Comparison of ENCODE assay signal across 9 mouse cellular contexts in the genomic region with DNA sequence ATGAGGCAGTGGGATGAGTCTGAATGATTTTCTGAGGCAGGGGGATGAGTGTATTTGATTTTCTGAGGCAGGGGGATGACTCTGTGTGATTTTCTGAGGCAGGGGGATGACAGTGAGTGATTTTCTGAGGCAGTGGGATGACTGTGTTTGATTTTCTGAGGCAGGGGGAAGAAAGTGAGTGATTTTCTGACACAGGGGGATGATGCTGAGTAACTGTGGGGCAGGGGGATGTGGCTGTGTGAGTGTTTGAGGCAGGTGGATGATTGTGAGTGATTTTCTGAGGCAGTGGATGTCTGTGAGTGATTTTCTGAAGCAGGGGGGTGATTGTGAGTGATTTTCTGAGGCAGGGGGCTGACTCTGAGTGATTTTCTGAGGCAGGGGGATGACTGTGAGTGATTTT. TPM values are rescaled to one million over a fixed set of nuclear protein-coding genes. Genes with fewer than 3 reads are reported as not detected.
A peak's percentile ranks its signal among the peaks of the same experiment; 100 is the strongest.
DNase-seq lines count a peak whose midpoint lies in the region; ATAC-seq and TF ChIP-seq lines count a peak whose summit lies in the region.
"Not testable (repeated sequence)": the region's sequence is repeated elsewhere in the genome, so short reads cannot be mapped to it uniquely, and the experiment has no call there.
"Had no signal": no experiment of that assay in that cellular context is flagged by ENCODE, and none has a peak within 500 bp of the region (broad histone marks: within the 10 kb centered on the region; RNA-seq: fewer than 3 reads in every experiment).

No protein-coding gene starts in this region.

- not testable (repeated sequence) for H3K79me2 ChIP-seq in heart, adult 2 months (replicated peaks; ENCODE audit: control insufficient read depth, insufficient read depth, low read length)

- TF ChIP-seq EP300 in heart, adult 2 months (IDR thresholded peaks at IDR 0.05; ENCODE audit: insufficient read depth, low read depth, low read length); lung, postnatal 0 days (IDR thresholded peaks at IDR 0.05): not testable (repeated sequence)

- not testable (repeated sequence) for H3K9ac ChIP-seq in embryonic facial prominence, embryonic 11.5 days (replicated peaks; ENCODE audit: low read length); heart, adult 2 months (ENCODE audit: low read depth, low read length); lung, postnatal 0 days (replicated peaks; ENCODE audit: low read depth)

- not testable (repeated sequence) for H3K36me3 ChIP-seq in embryonic facial prominence, embryonic 11.5 days (replicated peaks; ENCODE audit: control insufficient read depth, insufficient read depth, low read depth, low read length); heart, adult 2 months (ENCODE audit: control insufficient read depth, insufficient read depth, low read length); lung, postnatal 0 days (ENCODE audit: insufficient read depth, low read length)

- not testable (repeated sequence) for TF ChIP-seq CTCF in heart, adult 2 months (IDR thresholded peaks at IDR 0.05); lung, postnatal 0 days (IDR thresholded peaks at IDR 0.05)

- H3K9me3 ChIP-seq in embryonic facial prominence, embryonic 11.5 days (replicated peaks; ENCODE audit: control insufficient read depth, low read length), result not testable (repeated sequence)
- H3K9me3 ChIP-seq in lung, postnatal 0 days (ENCODE audit: low read length), result peaks cover 13% of the 10 kb centered on the region

- H3K27me3 ChIP-seq in embryonic facial prominence, embryonic 11.5 days (ENCODE audit: control insufficient read depth, insufficient read depth, low read length); heart, adult 2 months (ENCODE audit: control insufficient read depth, insufficient read depth, low read length); lung, postnatal 0 days (replicated peaks; ENCODE audit: insufficient read depth, low read length): not testable (repeated sequence)

- intact Hi-C loops in heart, adult 2 months (cut with DNase I), result not testable (repeated sequence)

- TF ChIP-seq POLR2A in heart, adult 2 months (IDR thresholded peaks at IDR 0.05; ENCODE audit: insufficient read depth, low read depth, low read length), result not testable (repeated sequence)

- not testable (repeated sequence) for H3K4me2 ChIP-seq in embryonic facial prominence, embryonic 11.5 days (ENCODE audit: low read depth, low read length); lung, postnatal 0 days (replicated peaks; ENCODE audit: low read depth, low read length)

- not testable (repeated sequence) for H3K4me1 ChIP-seq in embryonic facial prominence, embryonic 11.5 days (ENCODE audit: control insufficient read depth, insufficient read depth, low read length); heart, adult 2 months (ENCODE audit: control insufficient read depth, insufficient read depth, low read length); lung, postnatal 0 days (ENCODE audit: insufficient read depth, low read depth, low read length)

- not testable (repeated sequence) for H3K27ac ChIP-seq in embryonic facial prominence, embryonic 11.5 days (replicated peaks; ENCODE audit: low read depth, low read length); heart, adult 2 months; lung, postnatal 0 days (ENCODE audit: low read length)

- H3K4me3 ChIP-seq in embryonic facial prominence, embryonic 11.5 days (ENCODE audit: low read depth, low read length); heart, adult 2 months; lung, postnatal 0 days (ENCODE audit: low read depth, low read length): not testable (repeated sequence)

- DNase-seq in 3T3-L1 (ENCODE audit: low read depth, low spot score), result peak; percentile 67
- peak; percentile 46 for DNase-seq in adrenal gland, postnatal 25 days
- DNase-seq in embryonic facial prominence, embryonic 11.5 days (ENCODE audit: low spot score), result peak; percentile 81
- DNase-seq in heart, adult 2 months, result peak; percentile 12 to 44
- DNase-seq in layer of hippocampus, adult 9-11 months, result peak; percentile 30
- DNase-seq in lung, postnatal 0 days (ENCODE audit: low spot score), result peak; percentile 91
- peak; percentile 28 for DNase-seq in ovary, postnatal 10 days (ENCODE audit: low spot score)
- DNase-seq in testis, postnatal 10 days (ENCODE audit: low spot score), result peak; percentile 86

- ATAC-seq in embryonic facial prominence, embryonic 11.5 days (replicated peaks; ENCODE audit: insufficient number of reproducible peaks, low FRiP score, low TSS enrichment, low read depth), result not testable (repeated sequence)
- ATAC-seq in lung, postnatal 0 days, result peak; percentile 22; the same call in 1 of the 2 replicates

RNA-seq across cellular contexts. Expression of gene Ccl28, which starts 23.5 kb away (rescaled TPM):
- 0.33 and 0.88 TPM in 2 replicates for total RNA-seq in adrenal gland, postnatal 25 days (2021)
- not detected in 2 replicates for polyA plus RNA-seq in embryonic facial prominence, embryonic 11.5 days (2014; fragmentation: Nextera tagmentation; extraction: Ambion mirVana)
- total RNA-seq in heart, adult 2 months (2021), result not detected
- polyA plus RNA-seq in heart, adult 2 months (2012; rRNA removed), result 0.06 TPM in 1 of 2 replicates, not detected in the other
- 0.10 and 0.17 TPM in 2 replicates for polyA plus RNA-seq in lung, postnatal 0 days (2015; fragmentation: Nextera tagmentation; extraction: Ambion mirVana)
- polyA plus RNA-seq: CD4-positive, CD25-positive, alpha-beta regulatory T cell, adult 4 months had no signal

Comparison
In these comparisons a context has a peak if more than half of its experiments do, and no peak if none do; other contexts are left out.
1. DNase-seq: peak in every context shown above with its lines; median percentile 91 in lung, postnatal 0 days; 86 in testis, postnatal 10 days; 81 in embryonic facial prominence, embryonic 11.5 days; 67 in 3T3-L1; 46 in adrenal gland, postnatal 25 days; 30 in layer of hippocampus, adult 9-11 months; 28 in heart, adult 2 months; 28 in ovary, postnatal 10 days.